Mouse (Mus musculus) liver, adult 2 months (tissue): ENCODE measurements around the gene Tmem205. TPM values are rescaled to one million over a fixed set of nuclear protein-coding genes. Genes with fewer than 3 reads are reported as not detected.

Experiments
- DNase-seq: peaks from one replicate; pipeline ENCODE4 v3.0.0-alpha.2; 2011; ENCODE audit warnings: low read depth, low spot score; ENCODE audit errors: extremely low read depth
- H3K27ac ChIP-seq: fragments of 200-500 bp; replicated peaks from 2 replicates; pipeline ENCODE4 v1.5.1; 2012; ENCODE audit warnings: low read depth, mild to moderate bottlenecking, control low read depth, inconsistent platforms, low read length; ENCODE audit not compliant: insufficient read depth
- H3K27me3 ChIP-seq: fragments of 200-500 bp; 2 replicates; pipeline ENCODE4 v1.6.1; 2012; ENCODE audit warnings: mild to moderate bottlenecking, moderate library complexity, low read length, inconsistent platforms; ENCODE audit not compliant: control insufficient read depth, insufficient read depth
- H3K36me3 ChIP-seq: fragments of 200-500 bp; 2 replicates; pipeline ENCODE4 v1.6.1; 2012; ENCODE audit warnings: low read length, inconsistent platforms; ENCODE audit not compliant: control insufficient read depth, insufficient read depth
- H3K4me1 ChIP-seq: fragments of 200-500 bp; 2 replicates; pipeline ENCODE4 v1.6.1; 2011; ENCODE audit warnings: low read length; ENCODE audit not compliant: control insufficient read depth, insufficient read depth
- H3K4me3 ChIP-seq: fragments of 200-500 bp; 2 replicates; pipeline ENCODE4 v1.5.1; 2011; ENCODE audit warnings: low read depth, mild to moderate bottlenecking, control low read depth, low read length, moderate library complexity; ENCODE audit not compliant: insufficient read depth
- H3K79me2 ChIP-seq: fragments of 200-500 bp; 2 replicates; pipeline ENCODE4 v1.6.1; 2012; ENCODE audit warnings: inconsistent platforms, mild to moderate bottlenecking, low read length, moderate library complexity; ENCODE audit not compliant: control insufficient read depth, insufficient read depth
- H3K9ac ChIP-seq: fragments of 200-500 bp; 2 replicates; pipeline ENCODE4 v1.6.1; 2012; ENCODE audit warnings: low read depth, mild to moderate bottlenecking, control low read depth, inconsistent platforms, low read length
- CTCF ChIP-seq: fragments of 200-500 bp; IDR thresholded peaks from 2 replicates; pipeline ENCODE4 v1.5.1; 2011; ENCODE audit warnings: low read depth, low read length, control low read depth
- POLR2A ChIP-seq: fragments of 200-500 bp; IDR thresholded peaks from 2 replicates; pipeline ENCODE4 v1.6.1; 2011; ENCODE audit warnings: low read length, control low read depth; ENCODE audit not compliant: insufficient read depth; ENCODE audit errors: extremely low read depth
- WGBS: fragments of 180-500 bp; shearing (Covaris S2); methylation state at CpG from one replicate; pipeline ENCODE4 v1.1.7; 2018; 5-methylcytosine and 5-hydroxymethylcytosine counted together
- polyA plus RNA-seq: library from polyadenylated mRNA; depleted of rRNA; stranded (reverse); fragments of >200 nt; gene quantifications from 2 replicates; pipeline ENCODE4 v1.2.3, GENCODE M21; 2012
- total RNA-seq: library from RNA; depleted of rRNA; stranded (reverse); fragments of >200 nt; gene quantifications from 2 replicates; pipeline ENCODE4 v1.2.3, GENCODE M21; 2014

Tmem205 gene
- total and polyA plus RNA-seq, 2 experiments: 970 to 1,979 TPM

GRCm38 (mm10) chr9:21925506-21925905 is 1.9 kb downstream of the Tmem205 start:
- Histone ChIP-seq H3K27me3 (no peaks in the 10 kb centered on the region), H3K9ac (peak overlapping the region; percentile 89), H3K36me3 (peaks cover 12% of the 10 kb centered on the region), H3K4me1 (peaks cover 17% of the 10 kb centered on the region), H3K4me3 (peak overlapping the region; percentile 65), H3K79me2 (no peaks in the 10 kb centered on the region; the same call in 1 of the 2 replicates), H3K27ac (peak overlapping the region; percentile 98)
- TF ChIP-seq CTCF: no peak
- TF ChIP-seq POLR2A: no peak
- 73% methylated on average over 1 of the region's 1 CpGs for WGBS
- DNase-seq: peak; percentile 33

GRCm38 (mm10) chr9:21925034-21925433 is 2.3 kb downstream of the Tmem205 start:
- Histone ChIP-seq H3K4me3 (no peak overlapping the region), H3K27ac (peak overlapping the region; percentile 83), H3K36me3 (peaks cover 12% of the 10 kb centered on the region), H3K79me2 (no peaks in the 10 kb centered on the region; the same call in 1 of the 2 replicates), H3K9ac (peak overlapping the region; percentile 40; the same call in 1 of the 2 replicates), H3K27me3 (no peaks in the 10 kb centered on the region), H3K4me1 (peaks cover 17% of the 10 kb centered on the region)
- WGBS: 32% methylated on average over 3 of the region's 3 CpGs
- DNase-seq: peak; percentile 52
- no peak for TF ChIP-seq CTCF
- TF ChIP-seq POLR2A: no peak

GRCm38 (mm10) chr9:21924099-21924493 is 3.3 kb downstream of the Tmem205 start:
- peaks cover 17% of the 10 kb centered on the region for H3K4me1 ChIP-seq
- DNase-seq: peak; percentile 95
- H3K27ac ChIP-seq: peak overlapping the region; percentile 96
- WGBS: 23% methylated on average over 6 of the region's 6 CpGs
- no peak overlapping the region for H3K4me3 ChIP-seq
- H3K36me3 ChIP-seq: peaks cover 12% of the 10 kb centered on the region
- no peaks in the 10 kb centered on the region; the same call in 1 of the 2 replicates for H3K79me2 ChIP-seq
- TF ChIP-seq CTCF (no peak), POLR2A (0 out of 2 replicates have a peak, but pooled peaks have one; percentile 21)
- no peaks in the 10 kb centered on the region for H3K27me3 ChIP-seq
- H3K9ac ChIP-seq: peak overlapping the region; percentile 45; the same call in 1 of the 2 replicates

- TF ChIP-seq POLR2A: no peak
- DNase-seq: no peak
- H3K79me2 ChIP-seq: no peaks in the 10 kb centered on the region; the same call in 1 of the 2 replicates
- no peak overlapping the region for H3K4me3 ChIP-seq
- peaks cover 17% of the 10 kb centered on the region for H3K4me1 ChIP-seq
- no peaks in the 10 kb centered on the region for H3K27me3 ChIP-seq
- peaks cover 12% of the 10 kb centered on the region for H3K36me3 ChIP-seq
- WGBS: 3% methylated on average over 3 of the region's 3 CpGs
- peak overlapping the region; percentile 45 for H3K9ac ChIP-seq
- H3K27ac ChIP-seq: peak overlapping the region; percentile 96
These were observed 3.8 kb downstream of the Tmem205 start for GRCm38 (mm10) chr9:21923490-21924098.

- Histone ChIP-seq H3K4me1 (peaks cover 19% of the 10 kb centered on the region), H3K36me3 (peaks cover 12% of the 10 kb centered on the region), H3K79me2 (no peaks in the 10 kb centered on the region; the same call in 1 of the 2 replicates), H3K27me3 (no peaks in the 10 kb centered on the region), H3K4me3 (no peak overlapping the region), H3K27ac (peak overlapping the region; percentile 96), H3K9ac (no peak overlapping the region)
- WGBS: 74% methylated on average over 4 of the region's 4 CpGs
- no peak for DNase-seq
- TF ChIP-seq CTCF: no peak
- TF ChIP-seq POLR2A: no peak
These were observed 4.3 kb downstream of the Tmem205 start for GRCm38 (mm10) chr9:21923036-21923435.

GRCm38 (mm10) chr9:21918692-21919384 is 8.5 kb downstream of the Tmem205 start:
- Histone ChIP-seq H3K79me2 (no peaks in the 10 kb centered on the region), H3K36me3 (peaks cover 5% of the 10 kb centered on the region), H3K27me3 (no peaks in the 10 kb centered on the region), H3K9ac (no peak overlapping the region), H3K4me1 (peaks cover 10% of the 10 kb centered on the region), H3K4me3 (no peak overlapping the region), H3K27ac (no peak overlapping the region; the same call in 1 of the 2 replicates)
- 42% methylated on average over 5 of the region's 5 CpGs for WGBS
- TF ChIP-seq CTCF (no peak), POLR2A (no peak)
- DNase-seq: no peak
